Mouse (Mus musculus) ES-Bruce4 (cell line): ENCODE results near the gene Col4a1. TPM values are rescaled to one million over a fixed set of nuclear protein-coding genes. Genes with fewer than 3 reads are reported as not detected.

ENCODE experiments used
- H3K27ac ChIP-seq: 2 replicates; pipeline ENCODE4 v1.5.1; 2012; ENCODE audit warnings: low read length, inconsistent platforms; ENCODE audit not compliant: insufficient read depth
- H3K27me3 ChIP-seq: 2 replicates; pipeline ENCODE4 v1.6.1; 2012; ENCODE audit warnings: mild to moderate bottlenecking, low read length, inconsistent platforms; ENCODE audit not compliant: control insufficient read depth, poor library complexity, insufficient read depth, severe bottlenecking
- H3K36me3 ChIP-seq: 2 replicates; pipeline ENCODE4 v1.6.1; 2012; ENCODE audit warnings: inconsistent platforms, mild to moderate bottlenecking, low read length, moderate library complexity; ENCODE audit not compliant: control insufficient read depth, poor library complexity, insufficient read depth, severe bottlenecking
- H3K4me1 ChIP-seq: one replicate; pipeline ENCODE4 v1.8.1; 2011; ENCODE audit warnings: low read length; ENCODE audit not compliant: control insufficient read depth, insufficient read depth
- H3K4me3 ChIP-seq: 2 replicates; pipeline ENCODE4 v1.5.1; 2011; ENCODE audit warnings: low read depth, mild to moderate bottlenecking, low read length
- H3K9ac ChIP-seq: 2 replicates; pipeline ENCODE4 v1.6.1; 2012; ENCODE audit warnings: low read depth, mild to moderate bottlenecking, inconsistent platforms; ENCODE audit not compliant: poor library complexity, severe bottlenecking
- H3K9me3 ChIP-seq: replicated peaks from 2 replicates; pipeline ENCODE4 v1.6.1; 2012; ENCODE audit warnings: mild to moderate bottlenecking, low read length, inconsistent platforms; ENCODE audit not compliant: control insufficient read depth, poor library complexity, insufficient read depth, severe bottlenecking
- CTCF ChIP-seq: IDR thresholded peaks from one replicate; pipeline ENCODE4 v1.8.1; 2011; ENCODE audit warnings: low read depth, low read length
- EP300 ChIP-seq: IDR thresholded peaks from 2 replicates; pipeline ENCODE4 v1.6.1; 2011; ENCODE audit warnings: low read depth, low read length; ENCODE audit not compliant: insufficient read depth
- POLR2A ChIP-seq: IDR thresholded peaks from one replicate; pipeline ENCODE4 v1.8.1; 2011; ENCODE audit warnings: low read length; ENCODE audit not compliant: insufficient read depth
- polyA plus RNA-seq: library from polyadenylated mRNA; stranded (reverse); fragments of >200 nt; gene quantifications from 2 replicates; pipeline ENCODE4 v1.2.4, GENCODE M21; 2011; ENCODE audit warnings: low read depth; ENCODE audit not compliant: missing spikeins, insufficient read depth, insufficient read length

Gene Col4a1
- polyA plus RNA-seq, 1 experiment, result 56.3 TPM

GRCm38 (mm10) chr8:11309226-11309625 is 3.4 kb downstream of the Col4a1 start:
- H3K27me3 ChIP-seq, result peaks cover 2% of the 10 kb centered on the region; the same call in 1 of the 2 replicates
- no peak for TF ChIP-seq EP300
- no peak for TF ChIP-seq CTCF
- TF ChIP-seq POLR2A, result no peak
- no peak overlapping the region for H3K4me3 ChIP-seq
- no peak overlapping the region for H3K9ac ChIP-seq
- no peaks in the 10 kb centered on the region for H3K36me3 ChIP-seq
- no peaks in the 10 kb centered on the region for H3K4me1 ChIP-seq
- no peak overlapping the region for H3K27ac ChIP-seq
- H3K9me3 ChIP-seq, result no peaks in the 10 kb centered on the region

- H3K4me3 ChIP-seq, result no peak overlapping the region
- TF ChIP-seq EP300 (no peak), CTCF (no peak), POLR2A (no peak)
- H3K4me1 ChIP-seq, result no peaks in the 10 kb centered on the region
- H3K9me3 ChIP-seq, result no peaks in the 10 kb centered on the region
- H3K36me3 ChIP-seq, result no peaks in the 10 kb centered on the region
- no peak overlapping the region for H3K27ac ChIP-seq
- H3K9ac ChIP-seq, result no peak overlapping the region
- H3K27me3 ChIP-seq, result peaks cover 2% of the 10 kb centered on the region; the same call in 1 of the 2 replicates
Observed at GRCm38 (mm10) chr8:11308570-11308998, 4.0 kb downstream of the Col4a1 start.

- H3K4me3 ChIP-seq, result no peak overlapping the region
- H3K9ac ChIP-seq, result no peak overlapping the region
- TF ChIP-seq POLR2A (no peak), EP300 (no peak), CTCF (no peak)
- H3K36me3 ChIP-seq, result no peaks in the 10 kb centered on the region
- no peaks in the 10 kb centered on the region for H3K9me3 ChIP-seq
- H3K4me1 ChIP-seq, result no peaks in the 10 kb centered on the region
- no peaks in the 10 kb centered on the region; the same call in 1 of the 2 replicates for H3K27me3 ChIP-seq
- H3K27ac ChIP-seq, result no peak overlapping the region
Observed at GRCm38 (mm10) chr8:11307451-11307850, 5.2 kb downstream of the Col4a1 start.

- no peaks in the 10 kb centered on the region for H3K36me3 ChIP-seq
- no peaks in the 10 kb centered on the region; the same call in 1 of the 2 replicates for H3K27me3 ChIP-seq
- no peak overlapping the region for H3K4me3 ChIP-seq
- no peaks in the 10 kb centered on the region for H3K9me3 ChIP-seq
- no peak overlapping the region for H3K27ac ChIP-seq
- no peaks in the 10 kb centered on the region for H3K4me1 ChIP-seq
- TF ChIP-seq POLR2A (no peak), CTCF (no peak), EP300 (no peak)
- H3K9ac ChIP-seq, result no peak overlapping the region
Observed at GRCm38 (mm10) chr8:11305539-11305938, 7.1 kb downstream of the Col4a1 start.

- H3K4me3 ChIP-seq, result no peak overlapping the region
- no peaks in the 10 kb centered on the region for H3K9me3 ChIP-seq
- H3K27ac ChIP-seq, result no peak overlapping the region
- TF ChIP-seq CTCF (no peak), POLR2A (no peak), EP300 (no peak)
- H3K36me3 ChIP-seq, result no peaks in the 10 kb centered on the region
- no peak overlapping the region for H3K9ac ChIP-seq
- H3K27me3 ChIP-seq, result no peaks in the 10 kb centered on the region
- no peaks in the 10 kb centered on the region for H3K4me1 ChIP-seq
Observed at GRCm38 (mm10) chr8:11304027-11304601, 8.5 kb downstream of the Col4a1 start.

- Histone ChIP-seq H3K36me3 (no peaks in the 10 kb centered on the region), H3K27me3 (no peaks in the 10 kb centered on the region), H3K4me1 (no peaks in the 10 kb centered on the region), H3K4me3 (no peak overlapping the region), H3K27ac (no peak overlapping the region), H3K9ac (no peak overlapping the region), H3K9me3 (no peaks in the 10 kb centered on the region)
- no peak for TF ChIP-seq CTCF
- no peak for TF ChIP-seq EP300
- TF ChIP-seq POLR2A, result no peak
Observed at GRCm38 (mm10) chr8:11300436-11300835, 12.2 kb downstream of the Col4a1 start.
